Mouse (Mus musculus) monocyte, adult 5-6 weeks (primary cell): ENCODE results near the gene Pxmp4. TPM values are rescaled to one million over a fixed set of nuclear protein-coding genes. Genes with fewer than 3 reads are reported as not detected.

Source experiments
- ATAC-seq: fragments of 153-309, 156-312 bp; replicated peaks from 2 replicates; pipeline ENCODE4 v1.8.0; 2017; ENCODE audit warnings: mild to moderate bottlenecking; ENCODE audit not compliant: low TSS enrichment, insufficient number of reproducible peaks, severe bottlenecking, poor library complexity, low FRiP score
- total RNA-seq: library from RNA; stranded (forward); fragments of 200-1000, 200-491, 200-594 nt; gene quantifications from 3 replicates; pipeline ENCODE4 v1.2.3, GENCODE M21; 2017

Gene Pxmp4
- total RNA-seq, 1 experiment from 2014 or later, result 9.6 TPM

DNA sequence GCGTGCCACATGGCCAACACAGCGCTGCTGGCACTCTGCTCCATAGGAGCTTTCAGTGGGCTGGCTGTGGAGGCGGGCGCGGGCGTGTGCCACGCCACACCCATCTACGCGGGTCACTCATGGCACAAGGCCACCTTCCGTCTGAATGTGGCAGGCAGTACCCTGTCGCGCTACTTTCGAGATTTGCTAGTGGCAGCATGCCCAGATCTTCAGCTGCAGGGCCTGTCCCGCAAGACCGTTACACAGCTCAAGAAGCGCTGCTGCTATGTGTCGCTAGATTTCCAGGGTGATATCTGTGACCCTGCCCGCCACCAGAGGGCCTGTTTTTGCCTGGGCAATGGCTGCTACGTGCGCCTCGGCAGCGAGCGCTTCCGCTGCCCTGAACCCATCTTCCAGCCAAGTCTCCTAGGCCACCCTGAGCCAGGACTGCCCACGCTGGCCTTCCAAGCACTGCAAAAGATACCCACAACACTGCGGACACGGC, 51.0 kb downstream of the Pxmp4 start:
- ATAC-seq, result peak; percentile 63; the same call in 1 of the 2 replicates

DNA sequence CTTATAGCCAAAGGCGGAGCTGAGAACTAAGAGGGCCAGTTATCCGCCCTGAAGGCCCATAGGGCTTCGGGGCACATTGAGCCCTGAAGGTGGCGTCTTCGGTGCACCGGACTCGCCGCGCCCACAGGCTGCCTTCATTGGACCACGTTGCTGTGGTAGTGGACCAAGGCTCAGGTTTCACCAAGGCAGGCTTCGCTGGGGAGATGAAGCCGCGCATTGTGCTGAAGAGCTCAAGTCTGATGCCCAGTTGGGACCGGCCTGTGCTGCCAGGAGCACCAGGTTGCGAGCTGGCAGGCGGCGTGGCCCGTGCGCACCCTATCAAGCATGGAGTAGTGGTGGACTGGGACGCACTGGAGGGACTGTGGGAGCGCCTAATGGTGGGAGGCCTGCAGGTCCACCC, 51.6 kb downstream of the Pxmp4 start:
- no peak for ATAC-seq

GRCm38 (mm10) chr2:154551476-154551875, 52.0 kb downstream of the Pxmp4 start, which contains the start of gene Actl10:
Gene Actl10, plus strand, starts transcription at chr2:154551776.
- ATAC-seq, result no peak

- no peak for ATAC-seq
Measured at GRCm38 (mm10) chr2:154550937-154551336, 52.6 kb downstream of the Pxmp4 start.

- no peak for ATAC-seq
Measured at GRCm38 (mm10) chr2:154549886-154550189, 53.7 kb downstream of the Pxmp4 start.

DNA sequence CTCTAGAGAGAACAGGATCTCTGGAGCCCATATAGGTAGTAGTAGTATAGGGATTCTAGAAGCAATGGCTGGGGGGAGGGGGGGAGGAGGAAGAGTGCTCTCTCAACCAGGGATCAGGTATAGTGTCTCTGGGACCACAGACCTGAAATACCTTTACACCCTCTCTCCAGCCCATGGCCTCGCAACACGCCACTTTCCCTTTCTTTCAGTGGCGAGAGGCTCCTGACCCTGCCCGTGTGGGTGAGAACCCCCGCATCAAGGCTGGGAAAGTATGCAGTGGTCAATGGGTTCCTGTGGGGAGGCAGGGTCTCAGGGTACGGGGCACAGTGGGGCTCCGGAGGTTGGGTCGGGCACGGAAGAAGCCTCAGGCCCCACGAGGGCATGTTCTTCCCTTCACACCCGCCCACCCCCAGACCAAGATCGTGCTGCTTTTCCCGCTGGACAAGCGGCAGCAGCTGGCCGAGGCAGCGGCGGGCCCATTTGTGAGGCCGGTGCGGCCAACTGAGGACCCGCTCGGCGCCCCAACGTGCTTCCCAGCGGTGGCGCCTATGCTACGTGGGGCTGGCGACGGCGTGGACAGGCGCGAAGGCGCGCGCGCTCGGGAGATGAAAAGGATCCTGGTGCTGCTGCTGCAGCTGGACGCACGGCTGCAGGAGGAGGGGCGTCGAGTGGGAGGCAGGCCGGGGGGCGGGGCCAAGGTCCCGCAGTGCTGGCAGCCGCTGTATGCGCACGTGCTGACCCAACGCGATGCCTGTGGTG, 54.2 kb downstream of the Pxmp4 start:
- ATAC-seq, result no peak

- no peak for ATAC-seq
Measured at GRCm38 (mm10) chr2:154548688-154549087, 54.8 kb downstream of the Pxmp4 start.

DNA sequence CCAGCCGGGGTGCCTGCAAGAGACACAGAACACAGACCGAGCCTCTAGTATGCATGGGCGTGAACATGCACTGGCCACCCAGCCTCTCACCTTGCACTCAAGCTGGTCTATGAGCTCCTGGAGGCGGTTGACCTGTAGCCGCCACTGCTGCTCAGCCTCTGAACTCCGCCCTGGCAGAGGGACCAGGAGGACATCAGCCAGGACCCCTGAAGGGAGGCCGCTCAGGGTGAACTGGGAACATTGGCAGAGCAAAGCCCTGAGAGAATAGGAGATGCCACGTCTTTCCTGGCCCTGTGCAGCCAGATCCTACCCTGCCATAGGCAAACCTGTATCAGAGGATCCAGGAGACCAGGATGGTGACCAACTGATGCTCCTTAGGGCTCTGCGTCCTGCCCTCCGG, 56.8 kb downstream of the Pxmp4 start, which contains the start of gene 1700003F12Rik:
Gene 1700003F12Rik, plus strand, starts transcription at position 375 of the 400 bp plus-strand sequence.
- no peak for ATAC-seq

DNA sequence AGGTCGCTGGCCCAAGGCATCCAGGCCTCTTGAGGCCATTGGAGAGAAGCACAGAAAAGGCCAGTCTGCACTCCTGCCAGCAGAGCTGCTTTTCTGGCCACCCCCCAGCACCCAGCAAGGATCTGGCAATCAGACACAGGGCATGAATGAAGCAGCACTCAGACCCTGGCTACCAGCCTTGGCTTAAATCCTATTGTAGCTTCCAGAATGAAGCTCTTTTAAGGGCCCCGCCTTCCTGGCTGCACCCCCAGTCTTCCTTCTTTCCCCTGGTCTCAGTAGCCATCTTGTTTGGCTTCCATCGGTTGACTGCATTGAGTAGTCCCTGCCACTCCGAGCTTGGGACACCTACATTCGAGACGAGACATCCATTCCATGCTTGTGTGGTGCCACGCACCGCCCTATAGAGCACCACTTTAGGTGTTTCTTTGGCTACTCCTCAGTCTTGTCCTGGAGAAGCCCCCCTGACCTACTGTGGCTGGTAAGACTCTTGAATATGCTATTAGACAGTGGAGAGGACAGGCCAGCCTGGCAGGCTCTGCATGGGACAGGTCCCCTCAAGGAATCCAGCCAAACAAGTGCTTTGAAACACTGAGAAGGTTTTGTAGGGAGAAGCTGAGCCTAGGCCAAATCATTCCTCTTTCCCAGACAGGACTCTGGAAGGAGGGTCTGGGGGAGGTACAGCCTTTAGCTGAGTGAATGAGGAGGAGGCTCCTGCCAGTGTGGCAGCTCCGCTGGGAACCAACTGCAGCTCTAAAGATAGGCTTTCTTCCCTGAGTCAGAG, 59.8 kb downstream of the Pxmp4 start:
- ATAC-seq, result no peak

GRCm38 (mm10) chr2:154541630-154542029, 61.9 kb downstream of the Pxmp4 start:
- no peak for ATAC-seq

DNA sequence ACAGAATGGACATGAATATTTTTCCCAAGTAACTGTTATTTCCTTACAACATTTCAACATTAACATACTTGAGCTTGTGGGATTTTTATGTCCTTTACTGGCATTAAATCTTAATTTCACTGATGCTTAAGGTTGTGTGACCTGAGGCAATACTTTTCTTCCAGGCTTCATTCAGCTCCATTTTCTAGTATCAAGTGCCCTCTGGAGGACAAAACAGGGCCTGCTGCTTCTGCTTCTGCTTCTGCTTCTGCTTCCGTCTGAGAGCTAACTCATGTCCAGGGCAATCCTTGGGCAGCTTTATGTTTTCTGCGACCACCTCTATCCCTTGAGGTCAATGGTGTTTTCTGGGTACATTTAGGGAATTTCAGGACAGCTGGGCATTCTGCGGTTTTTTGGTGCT, 63.8 kb downstream of the Pxmp4 start:
- 0 out of 2 replicates have a peak, but pooled peaks have one; percentile 24 for ATAC-seq

DNA sequence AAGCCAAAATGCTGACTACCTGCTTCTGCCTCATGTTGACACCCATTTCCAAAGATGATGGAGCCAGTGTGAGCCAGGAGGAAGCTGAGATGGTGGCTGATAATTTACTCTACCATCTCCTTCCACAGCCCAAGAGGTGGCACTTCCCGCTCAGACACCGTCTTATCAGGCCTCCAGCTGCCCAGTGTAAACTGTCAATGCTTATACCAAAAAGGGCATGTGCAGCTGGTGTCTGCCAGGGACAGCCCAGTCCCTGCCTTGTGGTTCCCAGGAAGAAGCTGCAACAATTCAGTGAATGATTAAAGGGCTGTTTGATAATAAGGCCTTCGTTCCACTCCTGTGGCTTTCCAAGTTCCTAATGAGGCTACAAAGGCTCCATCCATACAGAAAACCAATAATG, 64.8 kb downstream of the Pxmp4 start:
- no peak for ATAC-seq

DNA sequence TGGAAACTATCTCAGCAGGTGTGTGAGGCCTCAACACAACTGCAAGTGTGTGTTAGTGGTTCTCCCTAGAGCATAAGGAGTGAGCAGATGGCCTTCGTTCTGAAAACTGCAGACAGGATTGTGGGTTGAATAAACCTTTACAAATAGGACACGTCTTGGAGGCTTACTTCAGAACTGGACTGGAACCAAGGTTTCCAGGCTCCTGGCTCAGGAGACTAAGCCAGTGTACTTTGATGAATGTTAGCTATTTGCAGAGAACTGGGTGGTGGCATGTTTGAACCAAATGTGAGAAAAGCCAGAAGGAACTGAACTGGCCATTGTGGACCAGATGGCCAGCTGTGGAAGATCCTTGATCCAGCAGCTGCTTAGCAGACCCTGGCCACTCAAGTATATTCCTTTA, 65.2 kb downstream of the Pxmp4 start:
- no peak for ATAC-seq

Other genes with a start within 250 kb of the Pxmp4 start
- 8.5 to 13.1 TPM (median 9.7 TPM) in 3 replicates for gene Cdk5rap1, start 230.7 kb downstream of the Pxmp4 start, total RNA-seq
- gene Snta1, start 195.6 kb downstream of the Pxmp4 start, total RNA-seq, result 4.8 to 10.8 TPM (median 4.9 TPM) in 3 replicates
- 9.8 to 18.5 TPM (median 11.9 TPM) in 3 replicates for gene Cbfa2t2, start 167.2 kb downstream of the Pxmp4 start, total RNA-seq
- 0.78 TPM in 1 of 3 replicates, not detected in the others for gene 1700003F12Rik, start 56.6 kb downstream of the Pxmp4 start, total RNA-seq
- gene Actl10, start 51.9 kb downstream of the Pxmp4 start, total RNA-seq, result not detected in 3 replicates
- gene Necab3, start 44.8 kb downstream of the Pxmp4 start, total RNA-seq, result 0.68 TPM in 1 of 3 replicates, not detected in the others
- gene E2f1, start 33.8 kb downstream of the Pxmp4 start, total RNA-seq, result 0.64 to 3.1 TPM (median 1.8 TPM) in 3 replicates
- 2.5 to 3.2 TPM (median 2.8 TPM) in 3 replicates for gene Zfp341, start 9.6 kb upstream of the Pxmp4 start, total RNA-seq
- 2.0 TPM in 1 of 3 replicates, not detected in the others for gene 4930519P11Rik, start 9.7 kb upstream of the Pxmp4 start, total RNA-seq
- 201 to 228 TPM (median 225 TPM) in 3 replicates for gene Chmp4b, start 48.0 kb upstream of the Pxmp4 start, total RNA-seq
- not detected in 3 replicates for gene Gm14214, start 166.3 kb upstream of the Pxmp4 start, total RNA-seq
- gene Raly, start 187.4 kb upstream of the Pxmp4 start, total RNA-seq, result 165 to 198 TPM (median 196 TPM) in 3 replicates
- gene a, start 187.7 kb upstream of the Pxmp4 start, total RNA-seq, result not detected in 3 replicates